ENCODE assay signal across 8 mouse cellular contexts in the genomic region with DNA sequence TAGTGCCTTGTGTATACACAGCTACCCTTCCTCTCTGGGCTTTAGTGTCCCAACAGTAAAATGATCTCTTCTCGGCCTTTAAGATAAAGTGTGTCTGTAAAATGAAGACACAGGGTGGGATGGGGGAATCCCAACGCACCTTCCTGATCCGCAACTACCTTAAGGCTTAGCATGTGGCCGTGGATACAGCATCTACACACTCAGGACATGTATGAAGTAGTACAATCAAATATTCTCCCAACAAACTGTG. TPM values are rescaled to one million over a fixed set of nuclear protein-coding genes. Genes with fewer than 3 reads are reported as not detected.
A peak's percentile ranks its signal among the peaks of the same experiment; 100 is the strongest.
DNase-seq lines count a peak whose midpoint lies in the region; ATAC-seq and TF ChIP-seq lines count a peak whose summit lies in the region.

No protein-coding gene starts in this region.

- peak overlapping the region; percentile 96 for H3ac ChIP-seq in C2C12 (ENCODE audit: control insufficient read depth, insufficient read length, low read depth)

- intact Hi-C loops in heart, adult 2 months (cut with DNase I): no loop called here
- intact Hi-C loops in heart, postnatal 10 days (cut with DNase I): loop anchor here (10.0 kb wide), 1 partner anchor 897 kb away; no protein-coding TSS in a partner anchor

- TF ChIP-seq CTCF in heart, adult 2 months (IDR thresholded peaks at IDR 0.05): no peak
- TF ChIP-seq CTCF in C2C12 (IDR thresholded peaks at IDR 0.05; ENCODE audit: control insufficient read depth, insufficient read depth, insufficient read length): no peak

- no peaks in the 10 kb centered on the region for H3K9me3 ChIP-seq in forebrain, embryonic 13.5 days (replicated peaks)
- H3K9me3 ChIP-seq in liver, embryonic 15.5 days (replicated peaks): no peaks in the 10 kb centered on the region

- peaks cover 51% of the 10 kb centered on the region for H3K79me3 ChIP-seq in C2C12 (ENCODE audit: low read depth)

- no peak for TF ChIP-seq POLR2A in heart, adult 2 months (IDR thresholded peaks at IDR 0.05; ENCODE audit: insufficient read depth, low read depth, low read length)

- H3K4me2 ChIP-seq in forebrain, embryonic 13.5 days: peak overlapping the region; percentile 97
- peak overlapping the region; percentile 92 for H3K4me2 ChIP-seq in liver, embryonic 15.5 days

- H3K27me3 ChIP-seq in heart, adult 2 months (ENCODE audit: control insufficient read depth, insufficient read depth, low read length): no peaks in the 10 kb centered on the region
- H3K27me3 ChIP-seq in C2C12 (ENCODE audit: control insufficient read depth, insufficient read depth, insufficient read length): no peaks in the 10 kb centered on the region
- H3K27me3 ChIP-seq in forebrain, embryonic 13.5 days: peaks cover 27% of the 10 kb centered on the region
- H3K27me3 ChIP-seq in liver, embryonic 15.5 days: no peaks in the 10 kb centered on the region

- no peaks in the 10 kb centered on the region for H3K79me2 ChIP-seq in heart, adult 2 months (replicated peaks; ENCODE audit: control insufficient read depth, insufficient read depth, low read length)
- H3K79me2 ChIP-seq in C2C12 (ENCODE audit: control insufficient read depth, insufficient read depth): peaks cover 57% of the 10 kb centered on the region

- DNase-seq in heart, adult 2 months: no peak
- no peak for DNase-seq in heart, postnatal 10 days
- no peak for DNase-seq in right cerebral cortex, adult 18-20 months
- no peak for DNase-seq in thymus, postnatal 36 days

- H3K4me3 ChIP-seq in heart, adult 2 months: peak overlapping the region; percentile 89
- peak overlapping the region; percentile 71 for H3K4me3 ChIP-seq in C2C12 (ENCODE audit: insufficient read depth, poor library complexity, severe bottlenecking)
- H3K4me3 ChIP-seq in forebrain, embryonic 13.5 days: peak overlapping the region; percentile 74
- peak overlapping the region; percentile 68 for H3K4me3 ChIP-seq in liver, embryonic 15.5 days (replicated peaks)

- H3K4me1 ChIP-seq in heart, adult 2 months (ENCODE audit: control insufficient read depth, insufficient read depth, low read length): peaks cover 9% of the 10 kb centered on the region
- H3K4me1 ChIP-seq in forebrain, embryonic 13.5 days: peaks cover 23% of the 10 kb centered on the region
- peaks cover 20% of the 10 kb centered on the region for H3K4me1 ChIP-seq in liver, embryonic 15.5 days (replicated peaks)

- WGBS in heart, adult 2 months: 6% methylated on average over 4 of the region's 4 CpGs
- WGBS in forebrain, embryonic 13.5 days: 6% methylated on average over 4 of the region's 4 CpGs
- 3% methylated on average over 4 of the region's 4 CpGs for WGBS in liver, embryonic 15.5 days (ENCODE audit: insufficient replicate concordance)

- H3K36me3 ChIP-seq in heart, adult 2 months (ENCODE audit: control insufficient read depth, insufficient read depth, low read length): no peaks in the 10 kb centered on the region
- H3K36me3 ChIP-seq in C2C12 (ENCODE audit: control insufficient read depth, insufficient read depth): no peaks in the 10 kb centered on the region
- no peaks in the 10 kb centered on the region for H3K36me3 ChIP-seq in forebrain, embryonic 13.5 days (ENCODE audit: poor library complexity, severe bottlenecking)
- H3K36me3 ChIP-seq in liver, embryonic 15.5 days (replicated peaks): no peaks in the 10 kb centered on the region

- peak overlapping the region; percentile 98 for H3K9ac ChIP-seq in heart, adult 2 months (ENCODE audit: low read depth, low read length)
- peak overlapping the region; percentile 81 for H3K9ac ChIP-seq in forebrain, embryonic 13.5 days
- peak overlapping the region; percentile 56; the same call in 1 of the 2 replicates for H3K9ac ChIP-seq in liver, embryonic 15.5 days

- H3K27ac ChIP-seq in heart, adult 2 months: peak overlapping the region; percentile 88
- no peak overlapping the region for H3K27ac ChIP-seq in forebrain, embryonic 13.5 days
- no peak overlapping the region for H3K27ac ChIP-seq in liver, embryonic 15.5 days (replicated peaks)

- no peak for ATAC-seq in forebrain, embryonic 13.5 days
- ATAC-seq in liver, embryonic 15.5 days (ENCODE audit: insufficient read depth): no peak
- no peak for ATAC-seq in erythroid progenitor cell, adult 5-6 weeks (replicated peaks; ENCODE audit: low FRiP score, poor library complexity, severe bottlenecking)

- no peak for TF ChIP-seq EP300 in heart, adult 2 months (IDR thresholded peaks at IDR 0.05; ENCODE audit: insufficient read depth, low read depth, low read length)

TF ChIP-seq in C2C12, 6 proteins besides CTCF, POLR2A, EP300 and RAD21:
- TF ChIP-seq CEBPB (IDR thresholded peaks at IDR 0.05; ENCODE audit: low read depth) (no peak), FOSL1 (IDR thresholded peaks at IDR 0.05; ENCODE audit: insufficient read depth, low read length, poor library complexity, severe bottlenecking) (no peak), MYOD1 (IDR thresholded peaks at IDR 0.05; ENCODE audit: control insufficient read depth, insufficient read length, low read depth) (no peak), MYOG (IDR thresholded peaks at IDR 0.05; ENCODE audit: control insufficient read depth, extremely low read depth, insufficient read length) (no peak), USF1 (IDR thresholded peaks at IDR 0.05; ENCODE audit: low read depth) (no peak), MAX (IDR thresholded peaks at IDR 0.05) (no peak)

RNA-seq across cellular contexts. Expression of a gene that starts 0.7 kb away (rescaled TPM):
- 10 to 100 TPM; 81.5 to 99.2 TPM for total RNA-seq in heart, adult 2 months (2021)
- 117 and 142 TPM in 2 replicates for polyA plus RNA-seq in heart, adult 2 months (2012; rRNA removed)
- 100 to 1,000 TPM; 166 to 180 TPM for total RNA-seq in heart, postnatal 10 days (2021)
- 91.0 TPM for polyA plus RNA-seq in C2C12 (2012; fragmentation: generic; extraction: Trizol)
- polyA plus RNA-seq in forebrain, embryonic 13.5 days (2015; fragmentation: Nextera tagmentation; extraction: Ambion mirVana): 41.9 and 44.9 TPM in 2 replicates
- 27.2 and 28.0 TPM in 2 replicates for polyA plus RNA-seq in liver, embryonic 15.5 days (2015; fragmentation: Nextera tagmentation; extraction: Ambion mirVana)
- total RNA-seq in erythroid progenitor cell, adult 5-6 weeks (2015; ENCODE audit: low replicate concordance): 6.3 and 13.0 TPM in 2 replicates
- total RNA-seq in erythroid progenitor cell, adult 5-6 weeks (2017; ENCODE audit: low replicate concordance): 8.1 and 9.6 TPM in 2 replicates
